In the genomic region with DNA sequence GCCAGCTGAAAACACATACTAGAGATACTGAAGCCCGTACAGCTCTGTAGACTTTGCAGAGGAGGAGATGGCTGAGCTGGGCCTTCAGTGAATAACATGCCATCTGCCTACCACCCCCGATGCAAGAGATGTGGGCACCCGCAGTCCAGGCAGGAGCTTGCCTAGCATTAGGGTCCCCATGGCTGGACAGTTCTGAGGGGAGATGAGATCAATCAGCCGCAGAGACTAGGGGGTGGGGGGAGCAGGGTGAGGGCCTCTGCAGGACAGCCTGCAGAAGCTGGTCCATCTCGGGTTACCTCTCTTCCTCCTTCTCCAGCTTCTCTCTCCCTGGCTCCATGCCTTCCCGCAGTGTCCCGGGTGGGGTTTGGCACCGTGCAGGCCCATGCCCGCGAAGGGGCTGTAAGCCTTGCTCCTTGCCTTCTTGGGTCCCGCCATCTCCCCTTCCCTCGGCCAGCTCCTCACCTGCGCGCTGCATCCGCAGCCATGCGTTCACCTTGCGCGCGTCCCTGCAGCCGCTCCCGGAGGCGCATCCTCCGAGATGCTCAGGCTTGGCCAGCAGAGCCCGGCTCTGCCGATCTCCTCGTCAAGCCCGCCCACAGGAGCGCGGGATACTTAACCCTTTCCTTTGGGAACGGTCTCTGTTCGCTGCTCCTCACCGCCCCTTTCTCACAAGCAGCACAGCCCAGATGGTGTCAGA, we compare ENCODE assay signal across 9 mouse cellular contexts. TPM values are rescaled to one million over a fixed set of nuclear protein-coding genes. Genes with fewer than 3 reads are reported as not detected.
DNase-seq lines count a peak whose midpoint lies in the region; ATAC-seq and TF ChIP-seq lines count a peak whose summit lies in the region.
"Had no signal": no experiment of that assay in that cellular context is flagged by ENCODE, and none has a peak within 500 bp of the region (broad histone marks: within the 10 kb centered on the region; RNA-seq: fewer than 3 reads in every experiment).

Gene Prrt3 (minus strand): TSS at position 544 of the 697 bp plus-strand sequence.

- peaks cover 20% of the 10 kb centered on the region for H3K27me3 ChIP-seq in kidney, embryonic 16.5 days (ENCODE audit: insufficient read depth, low read length)
- peaks cover 13% of the 10 kb centered on the region for H3K27me3 ChIP-seq in hindbrain, embryonic 12.5 days
- peaks cover 62% of the 10 kb centered on the region for H3K27me3 ChIP-seq in limb, embryonic 12.5 days

- H3K36me3 ChIP-seq in kidney, embryonic 16.5 days (ENCODE audit: insufficient read depth, low read length), result no peaks in the 10 kb centered on the region
- H3K36me3 ChIP-seq in hindbrain, embryonic 12.5 days, result no peaks in the 10 kb centered on the region
- no peaks in the 10 kb centered on the region for H3K36me3 ChIP-seq in limb, embryonic 12.5 days

- 2% methylated on average over 32 of the region's 32 CpGs for WGBS in kidney, embryonic 16.5 days
- WGBS in hindbrain, embryonic 12.5 days, result 3% methylated on average over 32 of the region's 32 CpGs
- 3% methylated on average over 32 of the region's 32 CpGs for WGBS in limb, embryonic 12.5 days

- peak; percentile 74 for ATAC-seq in kidney, embryonic 16.5 days (ENCODE audit: low FRiP score, low TSS enrichment)
- peak; percentile 79 for ATAC-seq in hindbrain, embryonic 12.5 days (ENCODE audit: low FRiP score)
- peak; percentile 72; the same call in 1 of the 2 replicates for ATAC-seq in limb, embryonic 12.5 days (ENCODE audit: insufficient number of reproducible peaks, insufficient read depth, low FRiP score, low TSS enrichment, low read depth)

- peak within 1 kb of the TSS; percentile 45 for H3K4me3 ChIP-seq in kidney, embryonic 16.5 days (ENCODE audit: low read length)
- peak within 1 kb of the TSS; percentile 77 for H3K4me3 ChIP-seq in cortical plate, adult 2 months (ENCODE audit: insufficient read depth, low read length)
- peak within 1 kb of the TSS; percentile 52 for H3K4me3 ChIP-seq in hindbrain, embryonic 12.5 days
- peak within 1 kb of the TSS; percentile 45 for H3K4me3 ChIP-seq in limb, embryonic 12.5 days (replicated peaks)

- H3K27ac ChIP-seq in kidney, embryonic 16.5 days (ENCODE audit: low read length), result no peak within 1 kb of the TSS
- peak within 1 kb of the TSS; percentile 67 for H3K27ac ChIP-seq in cortical plate, adult 2 months (ENCODE audit: insufficient read depth, low read length)
- 0 out of 2 replicates have a peak within 1 kb of the TSS, but pooled peaks have one; percentile 8 for H3K27ac ChIP-seq in hindbrain, embryonic 12.5 days
- no peak within 1 kb of the TSS for H3K27ac ChIP-seq in limb, embryonic 12.5 days
- H3K27ac ChIP-seq: liver, embryonic 14.5 days had no signal

- peak within 1 kb of the TSS; percentile 62 for H3K9ac ChIP-seq in kidney, embryonic 16.5 days (replicated peaks; ENCODE audit: low read length)
- peak within 1 kb of the TSS; percentile 74 for H3K9ac ChIP-seq in hindbrain, embryonic 12.5 days
- H3K9ac ChIP-seq in limb, embryonic 12.5 days (replicated peaks), result peak within 1 kb of the TSS; percentile 63
- H3K9ac ChIP-seq: liver, embryonic 14.5 days had no signal

- H3K4me2 ChIP-seq in kidney, embryonic 16.5 days (replicated peaks; ENCODE audit: low read depth, low read length), result peak within 1 kb of the TSS; percentile 59
- H3K4me2 ChIP-seq in hindbrain, embryonic 12.5 days (replicated peaks), result peak within 1 kb of the TSS; percentile 82
- H3K4me2 ChIP-seq in limb, embryonic 12.5 days, result peak within 1 kb of the TSS; percentile 73

- TF ChIP-seq CTCF in cortical plate, adult 2 months (IDR thresholded peaks at IDR 0.05; ENCODE audit: extremely low read depth, insufficient read depth, low read length), result no peak

- no peaks in the 10 kb centered on the region for H3K9me3 ChIP-seq in kidney, embryonic 16.5 days (ENCODE audit: low read length)
- no peaks in the 10 kb centered on the region for H3K9me3 ChIP-seq in hindbrain, embryonic 12.5 days (replicated peaks)
- H3K9me3 ChIP-seq in limb, embryonic 12.5 days, result 0 out of 2 replicates have a peak, but pooled peaks cover 6% of the 10 kb centered on the region

- peak; percentile 79; the same call in 1 of the 2 replicates for TF ChIP-seq POLR2A in cortical plate, adult 2 months (IDR thresholded peaks at IDR 0.05; ENCODE audit: extremely low read depth, insufficient read depth, low read length)

- peaks cover 5% of the 10 kb centered on the region for H3K4me1 ChIP-seq in kidney, embryonic 16.5 days (ENCODE audit: insufficient read depth, low read length)
- H3K4me1 ChIP-seq in cortical plate, adult 2 months (ENCODE audit: control insufficient read depth, insufficient read depth, low read length), result no peaks in the 10 kb centered on the region
- peaks cover 7% of the 10 kb centered on the region for H3K4me1 ChIP-seq in hindbrain, embryonic 12.5 days
- peaks cover 8% of the 10 kb centered on the region; the same call in 1 of the 2 replicates for H3K4me1 ChIP-seq in limb, embryonic 12.5 days (replicated peaks)

- DNase-seq in kidney, postnatal 36 days, result no peak
- DNase-seq in right cerebral cortex, postnatal 36 days (ENCODE audit: low spot score in 2 of 2), result peak; percentile 75 to 79
- DNase-seq in urinary bladder, postnatal 36 days (ENCODE audit: low spot score in 2 of 2), result no peak
- DNase-seq in urinary bladder, adult 2 months (ENCODE audit: low spot score), result no peak

RNA-seq across cellular contexts. Expression of gene Prrt3, which starts in this region (rescaled TPM):
- 0.97 and 0.99 TPM in 2 replicates for polyA plus RNA-seq in kidney, embryonic 16.5 days (2015; fragmentation: Nextera tagmentation; extraction: Ambion mirVana)
- 46.2 and 46.3 TPM in 2 replicates for polyA plus RNA-seq in cortical plate, adult 2 months (2012; rRNA removed)
- 2.8 and 3.7 TPM in 2 replicates for polyA plus RNA-seq in hindbrain, embryonic 12.5 days (2016; fragmentation: Nextera tagmentation; extraction: Ambion mirVana)
- 0.98 and 1.0 TPM in 2 replicates for polyA plus RNA-seq in limb, embryonic 12.5 days (2016; fragmentation: Nextera tagmentation; extraction: Ambion mirVana)
- polyA plus RNA-seq in urinary bladder, adult 2 months (2012; rRNA removed), result 0.10 and 0.18 TPM in 2 replicates
- polyA plus RNA-seq: liver, embryonic 14.5 days had no signal

Comparison
In these comparisons a context has a peak if more than half of its experiments do, and no peak if none do; other contexts are left out.
1. RNA of gene Prrt3 (polyA plus RNA-seq): 46.2 to 46.3 TPM in cortical plate, adult 2 months; 2.8 to 3.7 TPM in hindbrain, embryonic 12.5 days, 0.98 to 1.0 TPM in limb, embryonic 12.5 days, 0.97 to 0.99 TPM in kidney, embryonic 16.5 days and 0.10 to 0.18 TPM in urinary bladder, adult 2 months; every median in the first group is over 10 times any median in the second.
2. Peak in ATAC-seq, H3K4me3 ChIP-seq, H3K9ac ChIP-seq and H3K4me2 ChIP-seq in kidney, embryonic 16.5 days; RNA of the gene not detected or under 1 TPM.
3. H3K27ac ChIP-seq: peak in cortical plate, adult 2 months (single experiment) and hindbrain, embryonic 12.5 days (single experiment); none in kidney, embryonic 16.5 days (single experiment) and limb, embryonic 12.5 days (single experiment).
4. DNase-seq: peak in right cerebral cortex, postnatal 36 days (2 of 2); none in kidney, postnatal 36 days (0 of 2), urinary bladder, postnatal 36 days (0 of 2) and urinary bladder, adult 2 months (single experiment).
5. Peak in every context shown above with its lines, with median percentiles within 50 percentile points of each other: ATAC-seq, H3K4me2 ChIP-seq, H3K4me3 ChIP-seq and H3K9ac ChIP-seq.